Mouse (Mus musculus) cerebellum, adult (tissue): ENCODE results near the gene Arhgap28.

ENCODE experiments used
- ATAC-seq: cut with Nextera tagmentation; 2 replicates; pipeline ENCODE4 v1.9.2; 2017; ENCODE audit warnings: mild to moderate bottlenecking, moderate library complexity, mixed read lengths; ENCODE audit not compliant: insufficient number of reproducible peaks, low FRiP score, low TSS enrichment

Gene Arhgap28

DNA sequence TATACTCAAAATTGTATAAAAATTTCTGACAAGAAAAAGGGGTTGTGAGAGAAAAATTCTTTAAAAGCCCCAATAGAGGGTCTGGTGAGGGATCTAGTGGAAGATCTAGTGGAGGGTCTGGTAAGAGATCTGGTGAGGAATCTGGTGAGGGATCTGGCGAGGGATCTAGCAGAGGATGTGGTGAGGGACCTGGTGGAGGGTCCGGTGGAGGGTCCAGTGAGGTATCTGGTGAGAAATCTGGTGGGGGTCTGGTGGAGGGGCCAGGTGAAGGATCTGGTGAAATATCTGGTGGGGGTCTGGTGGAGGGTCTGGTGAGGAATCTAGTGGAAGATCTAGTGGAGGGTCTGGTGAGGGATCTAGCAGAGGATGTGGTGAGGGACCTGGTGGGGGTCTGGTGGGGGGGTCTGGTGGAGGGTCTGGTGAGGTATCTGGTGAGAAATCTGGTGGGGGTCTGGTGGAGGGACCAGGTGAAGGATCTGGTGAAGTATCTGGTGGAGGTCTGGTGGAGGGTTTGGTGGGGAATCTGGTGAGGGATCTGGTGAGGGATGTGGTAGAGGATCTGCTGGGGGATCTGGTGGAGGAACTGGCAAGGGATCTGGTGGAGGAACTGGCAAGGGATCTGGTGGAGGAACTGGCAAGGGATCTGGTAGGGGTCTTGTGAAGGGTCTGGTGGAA is 10.4 kb downstream of the Arhgap28 start:
- ATAC-seq = no peak

- no peak for ATAC-seq
These were observed 14.2 kb downstream of the Arhgap28 start for GRCm38 (mm10) chr17:67989716-67990115.

GRCm38 (mm10) chr17:67988920-67989621 is 14.8 kb downstream of the Arhgap28 start:
- ATAC-seq = no peak

- no peak for ATAC-seq
These were observed 18.4 kb downstream of the Arhgap28 start for GRCm38 (mm10) chr17:67985532-67985931.

DNA sequence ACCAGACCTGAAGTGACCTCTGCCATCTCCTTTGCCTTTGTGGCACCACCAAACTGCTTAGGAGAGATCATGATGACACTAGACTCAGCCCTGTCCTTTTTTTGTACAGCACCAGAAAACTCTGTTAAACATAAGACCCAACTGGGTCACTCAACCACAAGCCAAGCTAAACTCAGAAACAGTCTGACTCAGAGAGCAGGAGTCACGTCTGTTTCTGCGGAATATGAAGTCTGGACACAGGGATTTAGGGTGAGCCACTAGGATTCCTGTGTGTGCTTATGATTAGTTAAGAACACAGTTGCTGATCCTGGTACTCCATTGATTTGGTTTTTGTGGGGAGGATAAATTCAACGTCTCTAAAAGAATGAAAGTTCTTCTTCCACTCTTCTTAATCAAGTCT is 23.3 kb downstream of the Arhgap28 start:
- ATAC-seq = no peak

GRCm38 (mm10) chr17:67979248-67979647 is 24.7 kb downstream of the Arhgap28 start:
- ATAC-seq = no peak

DNA sequence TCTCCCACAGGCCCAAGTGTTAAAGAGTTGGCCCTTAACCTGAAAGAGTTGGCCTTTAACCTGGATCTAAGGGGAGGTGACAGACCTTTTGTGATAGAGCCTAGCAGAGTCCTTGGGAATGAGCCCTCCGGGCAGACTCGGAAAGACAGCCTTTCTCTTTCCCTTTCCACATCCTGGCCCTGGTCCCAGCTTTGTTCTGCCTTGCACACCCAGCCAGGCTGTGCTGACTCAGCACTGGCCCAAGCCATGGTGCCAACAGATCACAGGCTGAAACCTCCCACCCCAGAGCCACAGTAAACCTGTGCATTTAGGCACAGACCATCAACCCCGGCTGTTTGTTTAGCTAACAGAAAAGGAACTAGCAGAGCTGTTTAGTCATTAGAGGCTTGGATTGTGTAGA is 25.1 kb downstream of the Arhgap28 start:
- ATAC-seq = no peak

- ATAC-seq = no peak
These were observed 27.5 kb downstream of the Arhgap28 start for GRCm38 (mm10) chr17:67976465-67976864.

DNA sequence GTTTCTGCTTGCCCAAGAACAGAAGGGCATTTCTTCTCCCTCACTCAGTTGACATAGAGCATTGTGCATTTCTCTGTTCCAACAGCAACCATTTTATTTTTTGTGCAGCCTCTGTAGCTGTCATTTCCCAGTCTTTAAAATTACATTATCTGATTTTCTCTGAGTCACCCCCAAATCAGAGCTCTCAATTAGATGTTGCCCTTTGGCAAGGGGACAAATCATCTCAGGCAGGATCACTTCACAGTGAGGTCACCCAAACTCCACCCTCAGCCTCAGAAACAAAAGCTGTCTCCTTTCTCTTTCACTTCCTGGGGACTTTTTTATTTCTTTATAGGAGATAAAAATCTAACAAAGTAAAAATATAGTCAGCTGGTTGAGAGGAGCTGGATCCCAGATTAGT is 27.9 kb downstream of the Arhgap28 start:
- ATAC-seq = no peak

DNA sequence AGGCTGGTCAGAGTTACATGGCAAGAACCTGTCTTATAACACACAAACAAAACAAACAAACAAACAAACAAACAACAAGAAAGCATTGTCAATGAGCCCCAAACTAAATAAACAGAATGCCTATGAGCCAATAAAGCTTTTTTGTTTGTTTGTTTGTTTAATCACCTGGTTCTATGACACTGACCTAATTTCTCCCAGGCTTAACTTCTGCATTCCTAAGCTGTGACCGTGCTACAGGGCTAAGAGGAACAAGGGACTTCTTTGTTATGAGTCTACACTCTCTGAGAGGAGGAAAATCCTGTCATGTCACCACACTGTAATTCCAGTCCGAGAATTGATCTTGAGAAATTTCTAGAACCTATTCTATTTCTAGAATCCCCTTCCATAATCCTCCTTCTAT is 29.2 kb downstream of the Arhgap28 start:
- ATAC-seq = no peak

GRCm38 (mm10) chr17:67966853-67967540 is 36.9 kb downstream of the Arhgap28 start:
- no peak for ATAC-seq

DNA sequence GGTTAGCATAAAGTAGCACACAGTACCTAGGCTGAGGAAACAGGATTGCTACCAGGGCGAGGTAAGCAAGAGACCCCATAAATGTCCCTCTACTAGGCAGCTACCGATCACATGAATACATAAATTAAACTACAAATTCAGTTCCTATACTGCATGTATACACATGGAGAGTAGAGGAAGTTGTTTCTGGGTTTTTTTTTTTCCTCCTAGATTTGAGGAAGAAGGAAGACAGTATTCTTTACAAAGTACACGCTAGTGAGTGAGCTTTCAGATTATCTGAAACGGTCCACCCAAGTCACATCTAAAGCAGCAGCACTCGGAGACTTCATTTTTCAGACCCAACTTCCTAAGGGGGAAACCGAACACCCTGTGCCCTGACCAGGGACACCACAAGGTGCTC is 41.1 kb downstream of the Arhgap28 start:
- ATAC-seq = no peak

DNA sequence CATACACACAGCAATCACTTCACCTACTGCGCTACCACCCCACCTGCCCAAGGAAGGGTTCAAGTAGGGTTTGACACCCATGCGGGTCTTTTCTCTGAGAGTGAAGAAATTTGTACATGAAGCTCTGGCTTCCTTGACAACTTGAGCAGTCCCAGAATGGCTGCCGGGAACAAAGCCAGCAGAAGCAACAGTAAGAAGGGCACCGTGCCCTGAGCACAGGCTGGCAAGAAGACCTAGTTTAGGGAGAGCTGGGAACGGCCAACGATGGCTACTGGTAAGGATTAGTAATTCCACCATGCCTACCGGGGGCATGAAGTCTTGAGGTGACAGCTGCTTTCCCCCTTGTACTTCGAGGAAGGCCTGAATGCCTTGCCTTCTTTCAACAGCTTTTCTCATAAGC is 41.9 kb downstream of the Arhgap28 start:
- ATAC-seq = peak; percentile 26; the same call in 1 of the 2 replicates

DNA sequence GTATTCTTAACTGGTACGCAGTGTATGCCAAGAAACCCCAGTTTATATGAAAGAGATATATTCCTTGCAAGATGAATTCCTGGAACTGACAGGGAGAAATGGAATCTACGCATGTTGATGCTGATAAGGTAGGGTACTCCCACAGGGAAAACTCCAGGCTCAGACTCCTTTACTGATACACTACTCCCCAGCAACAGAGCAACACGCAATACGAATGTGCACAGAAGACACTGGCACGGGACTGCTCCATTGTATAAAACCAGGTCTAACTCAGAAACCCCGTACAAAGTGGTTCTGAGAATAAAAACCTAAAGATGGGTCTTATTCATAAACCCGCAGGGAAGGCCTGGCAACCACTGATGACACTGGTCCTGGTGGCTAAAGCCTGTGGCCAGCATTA is 45.0 kb downstream of the Arhgap28 start:
- no peak for ATAC-seq

DNA sequence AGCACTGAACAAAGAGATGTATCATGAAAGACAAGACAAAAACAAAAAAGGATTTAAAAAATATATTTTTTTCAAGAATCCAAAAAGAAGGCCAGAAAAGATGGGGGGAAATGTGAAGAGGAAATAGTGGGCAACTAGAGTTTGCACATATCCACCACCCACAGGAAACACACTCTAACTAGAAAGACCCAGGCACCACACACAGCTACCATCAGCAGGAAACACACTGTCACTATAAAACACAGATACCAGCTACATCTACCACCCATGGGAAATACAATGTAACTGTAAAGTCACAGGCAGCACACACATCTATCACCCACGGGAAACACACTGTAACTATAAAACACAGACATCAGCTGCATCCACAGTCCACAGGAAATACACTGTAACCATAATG is 46.3 kb downstream of the Arhgap28 start:
- no peak for ATAC-seq

- ATAC-seq = no peak
These were observed 47.8 kb downstream of the Arhgap28 start for GRCm38 (mm10) chr17:67955876-67956690.

DNA sequence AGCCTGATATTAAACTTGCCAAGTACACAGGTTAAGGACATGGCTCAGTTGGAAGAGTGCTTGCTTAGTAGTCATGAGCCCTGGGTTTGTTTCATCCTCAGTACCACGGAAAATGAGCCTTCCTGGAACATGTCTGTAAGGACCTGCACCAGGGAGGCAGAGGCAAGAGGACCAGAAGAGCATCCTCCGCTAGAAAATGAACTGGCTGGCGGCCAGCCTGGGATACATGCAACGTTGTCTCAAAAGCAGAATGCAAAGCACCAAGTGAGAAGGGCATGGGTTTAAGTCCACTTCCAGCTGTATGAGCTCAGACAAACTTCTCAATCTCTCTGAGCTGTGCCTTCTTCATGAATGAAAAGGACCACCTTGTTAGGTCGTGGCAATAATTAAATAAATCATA is 49.0 kb downstream of the Arhgap28 start:
- no peak for ATAC-seq

GRCm38 (mm10) chr17:67950523-67951213 is 53.3 kb downstream of the Arhgap28 start:
- no peak for ATAC-seq

GRCm38 (mm10) chr17:67948601-67949000 is 55.3 kb downstream of the Arhgap28 start:
- no peak for ATAC-seq

DNA sequence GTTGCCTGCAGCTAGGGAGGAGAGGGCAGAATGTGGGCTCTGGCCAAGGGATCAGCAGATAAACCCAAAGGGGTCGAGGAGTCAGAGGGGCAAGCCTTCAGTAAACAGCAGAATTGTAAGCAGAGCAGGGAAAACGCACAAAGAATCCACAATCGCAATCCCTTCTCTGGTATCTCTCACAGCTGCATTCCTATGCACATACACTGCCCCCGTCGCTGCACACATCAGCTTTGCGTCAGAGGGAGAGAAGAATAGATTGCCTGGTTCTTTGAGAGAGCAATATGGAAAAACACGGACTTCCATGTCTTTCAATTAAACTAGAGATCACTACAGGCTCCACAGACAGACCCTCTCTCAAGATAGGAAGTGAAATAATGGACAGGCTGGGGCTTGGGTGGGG is 58.5 kb downstream of the Arhgap28 start:
- no peak for ATAC-seq
